Mouse (Mus musculus): ENCODE measurements at regions not wholly inside any gene's neighbourhood (a gene's known extent, or its start where the extent isn't known, plus 50 kb on each side); places are given as distances from the start of the nearest gene placed in this dataset.

DNA sequence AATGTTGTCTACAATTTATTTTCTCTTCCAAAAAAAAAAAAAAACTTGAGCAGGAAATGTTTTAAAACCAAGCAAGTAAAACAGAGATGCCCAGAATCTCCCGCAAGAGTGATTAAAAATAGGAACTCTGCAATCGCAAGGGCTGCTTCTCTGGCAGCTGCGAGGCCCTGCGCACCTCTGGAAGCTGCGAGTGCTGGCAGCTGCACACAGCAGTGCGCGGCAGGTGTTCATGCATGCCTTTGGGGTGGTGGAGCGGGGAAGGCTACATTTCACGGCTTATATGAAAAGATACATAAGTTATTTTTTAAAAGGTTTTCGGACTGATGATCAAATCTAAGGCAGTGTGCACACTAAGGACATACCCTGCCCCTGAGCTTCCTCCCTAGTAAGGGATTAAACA is 179.3 kb upstream of the Rfx3 start:
- no peak for TF ChIP-seq CTCF (IDR thresholded peaks at IDR 0.05; ENCODE audit: low read depth, low read length)
- TF ChIP-seq POLR2A (IDR thresholded peaks at IDR 0.05; ENCODE audit: extremely low read depth, insufficient read depth, low read length) = no peak
